Mouse (Mus musculus) E14TG2a.4 (cell line): Measurements from ENCODE around the gene Insyn1.

Experiments used
- H3K27me3 ChIP-seq: 2 replicates; pipeline ENCODE4 v1.6.1; 2014; ENCODE audit warnings: low read length, control low read depth; ENCODE audit not compliant: insufficient read depth
- H3K36me3 ChIP-seq: 2 replicates; pipeline ENCODE4 v1.6.1; 2014; ENCODE audit warnings: low read length, control low read depth; ENCODE audit not compliant: insufficient read depth
- H3K4me1 ChIP-seq: replicated peaks from 2 replicates; pipeline ENCODE4 v1.6.1; 2014; ENCODE audit warnings: low read depth, low read length, control low read depth
- H3K4me3 ChIP-seq: replicated peaks from 2 replicates; pipeline ENCODE4 v1.5.1; 2014; ENCODE audit warnings: mild to moderate bottlenecking, low read length
- H3K9me3 ChIP-seq: 2 replicates; pipeline ENCODE4 v1.6.1; 2014; ENCODE audit warnings: low read length, control low read depth
- CTCF ChIP-seq: conservative IDR thresholded peaks from 2 replicates; pipeline ENCODE4 v1.5.1; 2014; ENCODE audit warnings: low read length
- NANOG ChIP-seq: IDR thresholded peaks from 2 replicates; pipeline ENCODE4 v1.6.1; 2014; ENCODE audit warnings: borderline replicate concordance, low read length, mixed read lengths
- POU5F1 ChIP-seq: IDR thresholded peaks from 2 replicates; pipeline ENCODE4 v1.6.1; 2014; ENCODE audit warnings: low read length, borderline replicate concordance

Insyn1 gene

DNA sequence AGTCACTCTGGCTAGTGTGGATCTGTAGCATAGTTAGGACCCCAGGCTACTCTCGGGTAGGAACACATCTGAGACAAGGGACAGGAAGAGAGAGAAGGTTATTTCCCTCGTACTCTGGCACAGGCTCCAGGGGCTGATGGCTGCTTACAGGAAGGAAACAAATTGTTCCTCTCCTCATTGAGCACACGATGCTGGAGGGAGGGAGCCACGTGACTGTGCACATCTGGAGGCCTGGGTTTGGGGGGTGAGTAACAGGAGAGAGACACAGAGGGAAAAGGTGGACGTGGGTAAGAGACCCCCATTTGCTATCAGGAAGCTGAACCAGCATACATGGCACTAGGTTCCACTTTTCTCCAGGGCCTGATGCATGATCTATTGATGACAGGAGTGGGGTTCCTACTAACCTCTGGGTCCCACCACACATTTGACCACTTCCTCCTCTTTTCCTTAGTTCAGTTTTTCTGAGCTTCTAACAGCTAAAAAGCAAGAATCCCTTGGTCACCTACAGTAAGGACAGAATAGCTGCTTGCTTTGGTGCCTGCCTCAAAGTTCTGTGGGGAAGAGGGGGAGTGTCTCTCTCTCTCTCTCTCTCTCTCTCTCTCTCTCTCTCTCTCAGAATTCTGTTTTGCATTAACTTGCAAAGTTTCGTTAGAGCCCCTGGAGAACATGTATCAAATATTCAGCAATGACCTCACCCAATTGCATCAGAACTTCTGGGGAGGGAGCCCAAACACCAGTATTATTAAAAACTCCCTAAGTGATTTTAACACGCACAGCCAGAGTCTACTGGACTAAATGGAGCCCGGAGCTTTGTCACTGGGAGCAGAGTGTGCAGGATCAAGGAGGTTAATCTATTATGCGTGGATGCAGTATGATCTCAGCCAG, 29.7 kb downstream of the Insyn1 start:
- peaks cover 7% of the 10 kb centered on the region; the same call in 1 of the 2 replicates for H3K4me1 ChIP-seq
- no peak overlapping the region for H3K4me3 ChIP-seq
- H3K9me3 ChIP-seq = no peaks in the 10 kb centered on the region
- TF ChIP-seq POU5F1 (no peak), CTCF (no peak), NANOG (no peak)
- H3K27me3 ChIP-seq = peaks cover 55% of the 10 kb centered on the region
- H3K36me3 ChIP-seq = no peaks in the 10 kb centered on the region

DNA sequence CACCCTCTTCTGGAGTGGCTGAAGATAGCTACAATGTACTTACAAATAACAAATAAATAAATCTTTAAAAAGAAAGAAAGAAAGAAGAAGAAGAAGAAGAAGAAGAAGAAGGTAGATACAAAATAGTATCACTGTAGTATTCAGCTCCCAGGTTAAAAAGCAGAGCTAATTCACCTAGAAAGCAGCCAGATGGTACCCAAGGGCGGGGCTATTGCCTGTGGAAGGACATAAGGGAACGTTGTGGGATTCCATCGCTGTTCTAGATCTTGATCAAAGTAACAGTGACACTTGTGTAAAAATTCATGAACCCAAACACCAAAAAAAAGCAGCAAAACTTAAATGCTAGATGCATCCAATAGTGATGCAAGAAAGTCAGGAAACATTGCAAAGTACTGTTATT, 31.6 kb downstream of the Insyn1 start:
- Histone ChIP-seq H3K36me3 (peaks cover 8% of the 10 kb centered on the region), H3K9me3 (no peaks in the 10 kb centered on the region), H3K27me3 (peaks cover 37% of the 10 kb centered on the region), H3K4me1 (peaks cover 5% of the 10 kb centered on the region; the same call in 1 of the 2 replicates), H3K4me3 (no peak overlapping the region)
- TF ChIP-seq CTCF (no peak), NANOG (no peak), POU5F1 (no peak)

DNA sequence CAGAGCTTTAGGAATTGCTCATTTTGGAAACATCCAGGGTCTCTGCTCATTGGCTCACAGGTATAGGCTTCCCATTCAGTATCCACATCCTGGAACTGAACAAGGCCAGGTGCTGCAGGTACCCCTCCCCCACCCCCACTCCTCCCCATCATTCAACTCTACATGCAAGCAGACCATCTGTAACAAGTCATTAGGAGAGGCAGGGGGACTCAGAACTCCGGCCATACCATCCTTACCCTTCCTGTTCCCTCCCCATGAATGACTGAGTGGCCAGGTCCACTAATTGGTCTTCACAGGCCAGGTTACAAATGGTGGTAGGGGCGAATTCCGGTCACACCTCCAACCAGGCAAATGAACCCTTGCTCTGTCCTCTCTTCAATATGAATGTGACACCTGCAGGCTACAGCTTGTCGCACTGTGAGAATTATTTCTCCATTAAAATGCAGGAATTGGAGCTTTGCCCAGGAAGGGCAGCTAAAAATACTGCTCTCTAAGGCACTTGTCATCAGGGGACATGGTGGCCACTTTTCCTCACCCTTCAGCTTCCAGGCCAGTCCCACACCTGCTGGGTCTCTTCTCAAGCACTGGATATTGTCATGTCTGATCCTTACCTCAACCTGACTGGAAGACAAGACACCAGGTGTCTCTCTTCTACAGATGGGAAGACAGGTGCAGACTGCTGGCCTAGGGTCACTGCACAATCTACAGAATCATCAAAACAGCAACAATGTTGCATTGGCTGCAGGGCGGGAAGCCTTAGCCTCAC, 32.6 kb downstream of the Insyn1 start:
- TF ChIP-seq NANOG = no peak
- TF ChIP-seq POU5F1 = no peak
- TF ChIP-seq CTCF = no peak
- H3K4me3 ChIP-seq = no peak overlapping the region
- H3K9me3 ChIP-seq = no peaks in the 10 kb centered on the region
- peaks cover 29% of the 10 kb centered on the region for H3K27me3 ChIP-seq
- peaks cover 6% of the 10 kb centered on the region for H3K4me1 ChIP-seq
- H3K36me3 ChIP-seq = peaks cover 18% of the 10 kb centered on the region

DNA sequence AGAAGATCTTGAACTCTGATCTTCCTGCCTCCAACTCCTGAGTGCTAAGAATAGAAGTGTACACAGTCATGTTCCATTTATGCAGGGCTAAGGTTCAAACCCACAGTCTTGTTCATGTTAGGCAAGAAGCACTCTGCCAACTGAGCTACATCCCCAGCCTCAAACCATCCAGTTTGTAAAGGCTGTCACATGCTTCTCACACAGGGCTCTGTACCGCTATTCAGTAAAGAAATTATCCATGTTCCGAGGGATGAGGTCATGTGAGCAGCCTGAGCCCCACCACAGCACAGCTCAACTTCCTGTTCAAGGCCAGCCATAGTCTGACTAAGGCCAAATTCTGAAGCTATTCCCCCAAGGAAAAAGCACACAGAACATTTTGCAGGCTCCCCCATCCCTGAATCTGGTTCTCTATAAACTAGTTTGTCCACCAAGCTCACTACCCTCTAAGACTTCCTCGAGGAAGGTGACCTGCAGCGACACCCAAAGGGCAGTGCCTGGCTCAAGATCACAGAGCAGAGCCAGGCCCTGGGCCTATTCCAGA, 33.5 kb downstream of the Insyn1 start:
- Histone ChIP-seq H3K9me3 (no peaks in the 10 kb centered on the region), H3K4me3 (no peak overlapping the region), H3K27me3 (peaks cover 22% of the 10 kb centered on the region), H3K36me3 (peaks cover 28% of the 10 kb centered on the region), H3K4me1 (peaks cover 13% of the 10 kb centered on the region)
- TF ChIP-seq POU5F1 = no peak
- no peak for TF ChIP-seq NANOG
- no peak for TF ChIP-seq CTCF

DNA sequence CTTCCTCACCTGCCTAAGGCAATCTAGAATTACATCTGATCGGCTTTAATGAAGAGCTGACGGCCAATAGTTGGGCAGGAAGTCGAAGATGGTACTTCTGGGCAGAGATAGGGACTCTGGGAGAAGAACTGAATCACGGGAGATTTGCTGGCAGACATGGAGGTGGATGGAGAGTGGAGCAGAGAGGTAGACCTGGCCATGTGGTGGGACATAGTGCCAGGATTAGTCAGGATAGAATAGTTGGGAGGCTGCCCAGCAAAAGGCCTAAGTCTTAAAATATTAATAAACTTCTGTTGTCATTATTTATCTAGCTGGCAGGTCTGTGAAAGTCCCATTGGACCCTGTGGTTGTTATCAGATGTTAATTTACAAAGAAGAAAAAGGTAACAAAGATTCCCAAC, 36.7 kb downstream of the Insyn1 start:
- Histone ChIP-seq H3K36me3 (peaks cover 59% of the 10 kb centered on the region), H3K9me3 (no peaks in the 10 kb centered on the region), H3K27me3 (0 out of 2 replicates have a peak, but pooled peaks cover 4% of the 10 kb centered on the region), H3K4me1 (peaks cover 13% of the 10 kb centered on the region), H3K4me3 (no peak overlapping the region)
- TF ChIP-seq NANOG (no peak), POU5F1 (no peak), CTCF (no peak)

DNA sequence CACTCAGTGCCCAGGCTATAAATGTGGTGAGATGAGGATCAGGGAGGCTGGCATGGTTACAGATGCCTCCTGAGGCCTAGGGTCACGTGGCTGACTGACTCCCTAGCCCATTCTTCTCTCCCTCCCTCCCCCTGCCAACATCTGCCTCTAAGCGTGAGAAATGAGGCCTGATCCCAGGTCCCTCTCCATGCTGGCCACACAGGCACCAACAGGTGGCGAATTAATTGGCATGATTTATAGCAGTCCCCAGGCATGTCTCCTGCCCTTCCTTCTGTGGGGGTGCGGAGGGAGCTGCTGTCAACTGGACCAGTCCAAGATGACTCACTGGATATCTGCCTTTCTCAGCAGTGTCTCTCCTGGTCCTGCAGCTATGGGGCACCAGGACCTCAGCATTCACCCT, 39.4 kb downstream of the Insyn1 start:
- no peaks in the 10 kb centered on the region for H3K9me3 ChIP-seq
- no peak for TF ChIP-seq CTCF
- no peak for TF ChIP-seq POU5F1
- TF ChIP-seq NANOG = no peak
- H3K4me1 ChIP-seq = peaks cover 16% of the 10 kb centered on the region
- no peaks in the 10 kb centered on the region for H3K27me3 ChIP-seq
- H3K4me3 ChIP-seq = no peak overlapping the region
- peaks cover 87% of the 10 kb centered on the region for H3K36me3 ChIP-seq

DNA sequence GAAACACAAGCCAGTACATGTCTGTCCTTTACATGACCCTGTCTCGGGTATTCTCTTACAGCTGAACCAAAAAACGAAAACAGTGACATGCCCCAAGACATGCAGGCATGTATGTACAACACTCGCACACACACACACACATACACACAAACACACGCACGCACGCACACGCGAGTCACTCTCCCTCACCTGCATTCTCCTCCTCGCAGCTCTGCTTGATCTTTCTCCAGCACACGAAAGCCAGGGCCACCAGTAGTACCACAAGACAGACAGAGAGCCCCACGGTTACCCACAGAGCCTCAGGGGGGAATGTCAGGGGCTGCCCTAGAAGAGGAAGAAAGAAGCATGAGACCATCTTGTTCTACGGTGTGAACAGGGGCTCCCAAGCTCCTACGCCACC, 42.0 kb downstream of the Insyn1 start:
- no peaks in the 10 kb centered on the region for H3K9me3 ChIP-seq
- no peak for TF ChIP-seq POU5F1
- no peak for TF ChIP-seq CTCF
- no peak for TF ChIP-seq NANOG
- no peaks in the 10 kb centered on the region for H3K27me3 ChIP-seq
- peaks cover 96% of the 10 kb centered on the region for H3K36me3 ChIP-seq
- peaks cover 20% of the 10 kb centered on the region for H3K4me1 ChIP-seq
- H3K4me3 ChIP-seq = no peak overlapping the region

DNA sequence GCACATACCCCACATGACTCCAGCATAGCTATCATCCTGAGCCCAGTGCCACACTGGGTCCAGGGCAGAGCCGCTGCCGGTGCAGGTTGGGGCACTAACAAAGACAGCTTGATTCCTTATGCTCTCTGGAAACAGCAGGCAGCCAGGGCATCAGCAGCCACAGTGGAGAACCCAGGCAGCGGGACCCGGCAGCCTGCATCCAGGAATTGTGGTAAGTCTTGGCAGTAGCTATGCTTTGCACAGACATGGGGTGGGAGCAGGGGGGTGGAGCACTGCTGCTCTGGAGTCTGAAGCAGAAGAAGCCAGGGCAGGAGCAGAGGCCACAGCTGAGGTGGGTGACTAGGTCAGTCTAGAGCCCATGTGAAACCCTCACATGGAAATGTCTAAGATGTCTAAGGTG, 43.8 kb downstream of the Insyn1 start:
- Histone ChIP-seq H3K27me3 (no peaks in the 10 kb centered on the region), H3K36me3 (peaks cover 95% of the 10 kb centered on the region), H3K4me3 (no peak overlapping the region), H3K9me3 (no peaks in the 10 kb centered on the region), H3K4me1 (peaks cover 18% of the 10 kb centered on the region)
- TF ChIP-seq CTCF (no peak), NANOG (no peak), POU5F1 (no peak)
